Mouse (Mus musculus): ENCODE measurements around the gene Fxn.

DNA sequence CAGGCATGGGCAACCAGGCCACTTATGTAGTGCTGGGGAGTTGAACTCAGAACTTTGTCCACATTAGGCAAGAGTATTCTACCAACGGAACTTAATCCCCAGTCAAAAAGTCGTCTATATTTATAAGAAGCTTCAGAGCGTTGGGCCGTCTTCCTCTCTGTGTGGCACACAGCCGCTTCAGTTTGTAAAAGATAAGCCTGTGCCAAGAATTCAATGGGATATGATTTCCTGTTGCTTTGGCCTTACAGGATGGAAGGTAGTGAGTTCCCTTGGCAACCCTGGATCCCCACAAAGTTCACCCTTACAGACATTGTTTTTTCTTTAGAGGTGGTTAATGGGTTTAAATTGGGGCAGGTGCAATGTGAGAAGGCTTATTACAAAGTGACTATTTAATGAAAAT lies 22.0 kb downstream of the Fxn start:
- TF ChIP-seq CTCF (IDR thresholded peaks at IDR 0.05; ENCODE audit: insufficient read depth, low read depth, low read length) (no peak), POLR2A (IDR thresholded peaks at IDR 0.05; ENCODE audit: insufficient read depth, low read depth, low read length) (no peak)

Data from olfactory bulb, adult 2 months (tissue).